Mouse (Mus musculus) intestine, embryonic 16.5 days (tissue): Measurements from ENCODE around the gene Nxf1. TPM values are rescaled to one million over a fixed set of nuclear protein-coding genes. Genes with fewer than 3 reads are reported as not detected.

Experiments
- ATAC-seq: fragments of 200-750 bp; cut with Nextera tagmentation; 2 replicates; pipeline ENCODE4 v1.8.0; 2017; ENCODE audit warnings: moderate TSS enrichment, moderate library complexity
- H3K27ac ChIP-seq: fragments of 300-500 bp; sonication (generic); 2 replicates; pipeline ENCODE4 v1.5.1; 2014; ENCODE audit warnings: mild to moderate bottlenecking, low read length
- H3K27me3 ChIP-seq: fragments of 300-500 bp; sonication (generic); replicated peaks from 2 replicates; pipeline ENCODE4 v1.6.1; 2014; ENCODE audit warnings: low read length, control low read depth, mixed read lengths; ENCODE audit not compliant: control insufficient read depth, insufficient read depth
- H3K36me3 ChIP-seq: fragments of 300-500 bp; sonication (generic); 2 replicates; pipeline ENCODE4 v1.6.1; 2014; ENCODE audit warnings: low read length, control low read depth; ENCODE audit not compliant: control insufficient read depth, insufficient read depth
- H3K4me1 ChIP-seq: fragments of 300-500 bp; sonication (generic); 2 replicates; pipeline ENCODE4 v1.6.1; 2014; ENCODE audit warnings: low read length, control low read depth, mixed read lengths; ENCODE audit not compliant: control insufficient read depth, insufficient read depth
- H3K4me2 ChIP-seq: fragments of 300-500 bp; sonication (generic); 2 replicates; pipeline ENCODE4 v1.6.1; 2014; ENCODE audit warnings: low read depth, low read length, control low read depth
- H3K4me3 ChIP-seq: fragments of 300-500 bp; sonication (generic); 2 replicates; pipeline ENCODE4 v1.5.1; 2014; ENCODE audit warnings: mild to moderate bottlenecking, low read length
- H3K9ac ChIP-seq: fragments of 300-500 bp; sonication (generic); 2 replicates; pipeline ENCODE4 v1.6.1; 2014; ENCODE audit warnings: low read depth, low read length
- H3K9me3 ChIP-seq: fragments of 300-500 bp; sonication (generic); 2 replicates; pipeline ENCODE4 v1.6.1; 2016; ENCODE audit warnings: low read length, control low read depth; ENCODE audit not compliant: control insufficient read depth
- WGBS: fragments of 180-500 bp; shearing (Covaris S2); extraction: QIAGEN DNeasy Blood & Tissue Kit; methylation state at CpG from one replicate; pipeline ENCODE4 v1.1.7; 2014; 5-methylcytosine and 5-hydroxymethylcytosine counted together
- polyA plus RNA-seq: library from polyadenylated mRNA; unstranded; fragments of >200 nt; fragmentation: Nextera tagmentation; extraction: Ambion mirVana; gene quantifications from 2 replicates; pipeline ENCODE4 v1.2.1, GENCODE M21; 2015

Nxf1 gene
- 133 and 137 TPM in 2 replicates for polyA plus RNA-seq

DNA sequence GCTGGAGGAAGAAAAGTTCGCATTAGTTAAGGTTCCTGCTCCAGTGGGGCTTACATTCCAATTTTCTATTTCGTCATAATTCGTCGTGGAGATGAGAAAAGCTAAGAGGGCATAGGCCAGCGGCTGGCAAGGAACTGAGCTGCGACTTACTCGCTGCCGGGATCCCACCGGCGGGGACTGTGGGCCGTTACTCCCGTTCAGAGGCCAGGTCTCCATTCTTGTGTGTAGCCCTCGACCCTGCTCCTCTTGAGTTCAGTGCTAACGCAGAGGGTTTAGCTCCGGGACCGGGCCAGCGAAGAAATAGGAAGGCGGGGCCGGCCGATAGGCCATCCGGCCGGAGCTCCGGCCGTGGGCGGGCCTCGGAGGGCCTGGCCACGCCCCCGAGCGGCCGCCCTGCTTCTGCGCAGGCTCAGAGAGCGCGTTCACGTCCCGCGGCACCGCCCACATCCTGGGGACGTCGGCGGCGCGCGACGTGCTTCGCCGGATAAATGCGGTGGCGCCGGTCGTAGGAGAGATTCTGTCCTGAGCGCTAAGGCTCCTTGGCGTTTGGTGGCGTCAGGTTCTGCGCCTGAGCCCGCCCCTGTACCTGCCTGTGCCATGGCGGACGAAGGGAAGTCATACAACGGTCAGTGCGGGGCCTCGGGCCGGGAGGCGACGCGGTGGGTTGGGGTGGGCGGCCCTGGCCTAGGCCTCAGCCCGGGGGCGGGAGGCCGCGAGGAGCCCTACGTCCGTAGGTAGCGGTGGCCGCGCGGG, at the start of gene Nxf1:
Gene Nxf1, plus strand, starts transcription at position 439 of the 753 bp plus-strand sequence.
- peaks cover 19% of the 10 kb centered on the region for H3K4me1 ChIP-seq
- H3K4me3 ChIP-seq = peak within 1 kb of the TSS; percentile 92
- peak within 1 kb of the TSS; percentile 78 for H3K4me2 ChIP-seq
- peak within 1 kb of the TSS; percentile 98 for H3K9ac ChIP-seq
- peak; percentile 95 for ATAC-seq
- peak within 1 kb of the TSS; percentile 92 for H3K27ac ChIP-seq
- under 1% methylated on average over 75 of the region's 75 CpGs for WGBS
- H3K9me3 ChIP-seq = no peaks in the 10 kb centered on the region
- 0 out of 2 replicates have a peak, but pooled peaks cover 8% of the 10 kb centered on the region for H3K36me3 ChIP-seq
- no peaks in the 10 kb centered on the region for H3K27me3 ChIP-seq

DNA sequence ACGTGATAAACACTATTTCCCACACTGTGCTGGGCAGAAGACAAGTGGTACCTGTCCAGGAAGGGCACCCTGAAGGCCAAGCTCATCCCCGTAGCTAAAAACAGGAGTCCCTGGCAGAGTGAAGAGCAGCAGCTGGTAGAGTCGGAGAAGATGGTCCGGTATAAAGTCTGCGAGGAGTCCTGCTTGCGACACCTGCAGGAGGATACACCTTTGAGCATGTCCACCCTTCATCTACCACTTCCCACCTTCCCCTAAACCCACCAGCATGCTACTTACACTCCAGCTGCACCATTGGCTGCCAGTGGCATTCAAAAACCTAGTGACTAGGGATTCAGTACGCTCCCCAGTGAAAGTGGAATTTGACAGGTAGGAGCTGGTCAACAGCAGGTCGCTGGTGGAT, 47.9 kb upstream of the Nxf1 start:
- WGBS = 90% methylated on average over 8 of the region's 8 CpGs
- no peak for ATAC-seq

DNA sequence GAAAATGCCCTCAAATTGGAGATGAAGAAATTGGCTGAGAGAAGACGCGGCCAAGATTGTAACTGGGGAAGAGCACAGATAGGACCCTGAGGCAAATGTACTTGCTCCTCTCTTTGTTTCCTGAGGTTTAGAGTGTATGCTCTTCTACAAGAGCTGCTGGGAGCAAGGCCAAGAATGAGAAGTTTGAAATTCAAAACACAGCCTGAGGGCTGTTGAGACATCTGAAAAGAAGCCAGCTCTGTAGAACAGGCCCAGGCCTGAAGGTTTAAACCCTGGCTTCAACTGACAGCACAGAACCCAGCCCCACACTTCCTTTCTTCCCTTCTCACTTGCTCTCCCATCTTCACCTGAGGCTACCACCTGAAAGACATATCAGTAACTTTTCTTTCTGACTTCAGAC, 46.8 kb upstream of the Nxf1 start:
- WGBS = 89% methylated on average over 2 of the region's 2 CpGs
- H3K27me3 ChIP-seq = no peaks in the 10 kb centered on the region
- H3K4me3 ChIP-seq = no peak overlapping the region
- H3K4me1 ChIP-seq = peaks cover 33% of the 10 kb centered on the region
- no peak for ATAC-seq
- H3K4me2 ChIP-seq = no peak overlapping the region
- H3K27ac ChIP-seq = peak overlapping the region; percentile 30; the same call in 1 of the 2 replicates
- H3K9ac ChIP-seq = peak overlapping the region; percentile 22; the same call in 1 of the 2 replicates
- peaks cover 30% of the 10 kb centered on the region; the same call in 1 of the 2 replicates for H3K36me3 ChIP-seq
- H3K9me3 ChIP-seq = no peaks in the 10 kb centered on the region

More for the DNA sequence above, 47.9 kb upstream of the Nxf1 start:
- Histone ChIP-seq H3K4me2 (no peak overlapping the region), H3K36me3 (peaks cover 30% of the 10 kb centered on the region; the same call in 1 of the 2 replicates), H3K9ac (no peak overlapping the region), H3K27me3 (no peaks in the 10 kb centered on the region), H3K4me3 (no peak overlapping the region), H3K27ac (0 out of 2 replicates have a peak overlapping the region, but pooled peaks have one; percentile 8), H3K9me3 (no peaks in the 10 kb centered on the region), H3K4me1 (peaks cover 29% of the 10 kb centered on the region)

DNA sequence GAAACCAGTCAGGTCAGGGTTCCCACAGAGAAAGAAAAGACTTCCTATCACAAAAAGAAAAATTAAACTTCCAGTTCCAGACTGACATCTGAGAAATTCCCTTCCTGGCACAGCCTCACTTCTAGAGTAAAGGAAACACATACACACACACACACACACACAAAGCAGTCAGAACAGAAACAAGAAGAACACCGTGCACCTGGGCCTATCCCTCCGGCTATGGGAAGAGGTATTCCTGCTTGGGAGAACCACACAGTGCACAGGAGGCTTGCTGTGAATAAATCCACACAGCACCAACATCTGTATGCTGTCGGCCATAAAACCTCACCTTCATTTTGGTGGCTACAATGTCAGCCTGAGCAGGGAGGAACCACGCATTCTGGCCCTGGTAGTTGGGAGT, 45.4 kb upstream of the Nxf1 start:
- WGBS = 62% methylated on average over 4 of the region's 4 CpGs
- Histone ChIP-seq H3K4me3 (peak overlapping the region; percentile 91), H3K9me3 (no peaks in the 10 kb centered on the region), H3K4me1 (peaks cover 33% of the 10 kb centered on the region), H3K9ac (peak overlapping the region; percentile 95), H3K27ac (0 out of 2 replicates have a peak overlapping the region, but pooled peaks have one; percentile 28), H3K27me3 (no peaks in the 10 kb centered on the region), H3K36me3 (peaks cover 30% of the 10 kb centered on the region; the same call in 1 of the 2 replicates), H3K4me2 (peak overlapping the region; percentile 63)
- no peak for ATAC-seq

DNA sequence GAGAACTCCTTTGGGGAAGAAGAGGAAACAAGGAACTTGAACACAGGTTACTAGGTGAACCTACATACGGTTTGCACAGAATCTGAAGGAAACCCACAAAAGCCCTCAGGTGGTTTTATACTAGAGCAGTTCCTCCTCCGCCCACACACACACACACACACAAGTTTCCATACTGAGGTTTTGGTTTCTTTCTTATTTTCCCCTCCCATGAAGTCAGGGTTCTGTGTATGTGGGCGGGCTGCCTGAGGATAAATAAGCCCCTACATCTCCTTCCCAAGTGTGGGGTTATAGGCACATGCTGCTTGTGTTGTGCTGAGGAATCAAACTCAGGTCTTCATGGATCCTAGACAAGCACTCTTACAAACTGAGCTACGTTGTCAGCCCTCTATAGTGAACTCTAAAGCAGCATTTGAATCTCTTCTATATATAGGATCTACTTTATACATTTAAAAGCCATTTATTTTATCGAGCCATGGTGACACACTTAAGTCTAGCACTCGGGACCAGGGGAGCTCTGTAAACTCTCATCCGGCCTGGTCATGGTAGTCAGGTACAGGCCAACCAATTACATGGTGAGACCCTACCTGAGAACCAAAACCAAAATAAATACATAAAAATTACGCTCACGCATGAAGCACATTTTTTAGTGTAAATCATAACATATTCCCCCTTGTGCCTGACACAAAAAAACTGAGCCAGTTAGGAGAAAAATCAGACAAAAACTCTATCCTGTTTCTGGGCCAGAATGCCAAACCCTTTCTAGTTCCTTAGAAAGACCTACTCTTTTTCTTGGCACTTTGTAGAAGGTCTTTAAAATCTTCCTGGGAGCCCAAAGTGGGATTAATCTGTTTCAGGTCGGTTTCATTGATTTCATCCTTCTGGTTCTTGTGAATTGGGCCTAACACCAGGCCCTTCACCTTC, 44.7 kb upstream of the Nxf1 start:
- Histone ChIP-seq H3K9ac (peak overlapping the region; percentile 95), H3K36me3 (peaks cover 24% of the 10 kb centered on the region; the same call in 1 of the 2 replicates), H3K4me1 (peaks cover 33% of the 10 kb centered on the region), H3K27me3 (no peaks in the 10 kb centered on the region), H3K4me3 (peak overlapping the region; percentile 91), H3K4me2 (peak overlapping the region; percentile 63), H3K9me3 (no peaks in the 10 kb centered on the region), H3K27ac (peak overlapping the region; percentile 96)
- ATAC-seq = no peak
- 44% methylated on average over 10 of the region's 10 CpGs for WGBS

DNA sequence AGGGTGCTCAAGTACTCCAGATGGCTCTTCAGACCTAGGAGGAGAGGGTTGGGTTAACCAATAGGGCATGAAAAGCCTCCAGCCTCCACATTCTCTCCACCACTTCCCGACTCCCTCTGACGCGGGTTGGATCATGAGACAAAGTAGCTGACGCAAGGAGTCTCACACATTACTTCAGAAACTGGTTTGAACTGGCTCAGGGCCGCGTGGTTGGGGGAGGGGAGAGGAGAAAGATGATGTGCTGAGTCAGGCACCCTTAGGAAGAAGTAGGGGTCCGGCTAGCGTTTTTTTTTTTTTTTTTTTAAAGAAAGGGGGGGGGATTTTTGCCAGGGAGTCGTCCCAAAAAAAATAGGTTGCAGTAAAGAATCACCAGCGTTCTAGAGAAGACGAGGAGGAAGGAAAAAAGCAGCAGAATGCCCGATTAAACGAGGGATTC, 44.0 kb upstream of the Nxf1 start:
- peak overlapping the region; percentile 95 for H3K9ac ChIP-seq
- peak; percentile 49 for ATAC-seq
- under 1% methylated on average over 13 of the region's 13 CpGs for whole genome bisulfite sequencing
- H3K27me3 ChIP-seq = no peaks in the 10 kb centered on the region
- H3K4me2 ChIP-seq = peak overlapping the region; percentile 63
- H3K4me1 ChIP-seq = peaks cover 33% of the 10 kb centered on the region
- peaks cover 21% of the 10 kb centered on the region; the same call in 1 of the 2 replicates for H3K36me3 ChIP-seq
- peak overlapping the region; percentile 91 for H3K4me3 ChIP-seq
- peak overlapping the region; percentile 96 for H3K27ac ChIP-seq
- no peaks in the 10 kb centered on the region for H3K9me3 ChIP-seq

DNA sequence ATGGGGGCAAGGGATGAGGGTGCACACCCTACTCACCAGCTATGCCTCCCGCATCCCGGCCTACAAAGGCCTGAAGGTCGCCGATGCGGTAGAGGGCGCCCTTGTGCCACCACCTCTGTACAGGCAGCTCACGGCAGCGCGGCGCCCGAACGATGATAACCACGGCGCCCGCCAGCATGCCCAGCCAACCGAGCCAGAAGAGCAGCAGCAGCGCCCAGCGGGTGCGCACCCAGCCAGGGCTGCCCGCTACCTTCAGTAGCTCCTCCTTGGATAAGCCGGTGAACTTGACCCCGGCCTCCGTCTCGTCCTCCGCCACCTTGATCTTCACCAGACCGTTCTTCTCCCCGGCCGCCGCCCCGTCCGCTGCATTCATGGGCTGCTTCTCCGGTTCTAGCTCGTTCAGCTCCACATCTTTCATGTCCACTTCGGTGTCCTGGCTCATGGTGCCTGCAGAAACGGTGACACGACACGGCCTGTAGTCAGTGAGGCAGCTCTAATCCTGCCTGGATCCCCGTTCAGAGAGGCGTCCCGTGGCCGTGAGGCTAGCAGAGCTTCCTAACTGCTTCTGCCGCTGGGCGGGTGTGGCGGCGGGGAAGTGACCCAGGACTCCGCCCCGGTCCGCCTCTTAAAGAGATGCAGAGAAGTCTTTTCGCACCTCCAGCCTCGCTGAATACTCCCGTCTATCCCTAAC, 43.4 kb upstream of the Nxf1 start:
- under 1% methylated on average over 51 of the region's 51 CpGs for WGBS
- Histone ChIP-seq H3K9ac (peak overlapping the region; percentile 95), H3K4me3 (peak overlapping the region; percentile 91), H3K36me3 (peaks cover 16% of the 10 kb centered on the region; the same call in 1 of the 2 replicates), H3K27ac (peak overlapping the region; percentile 96), H3K27me3 (no peaks in the 10 kb centered on the region), H3K9me3 (no peaks in the 10 kb centered on the region), H3K4me1 (peaks cover 33% of the 10 kb centered on the region), H3K4me2 (peak overlapping the region; percentile 63)
- ATAC-seq = peak; percentile 90

DNA sequence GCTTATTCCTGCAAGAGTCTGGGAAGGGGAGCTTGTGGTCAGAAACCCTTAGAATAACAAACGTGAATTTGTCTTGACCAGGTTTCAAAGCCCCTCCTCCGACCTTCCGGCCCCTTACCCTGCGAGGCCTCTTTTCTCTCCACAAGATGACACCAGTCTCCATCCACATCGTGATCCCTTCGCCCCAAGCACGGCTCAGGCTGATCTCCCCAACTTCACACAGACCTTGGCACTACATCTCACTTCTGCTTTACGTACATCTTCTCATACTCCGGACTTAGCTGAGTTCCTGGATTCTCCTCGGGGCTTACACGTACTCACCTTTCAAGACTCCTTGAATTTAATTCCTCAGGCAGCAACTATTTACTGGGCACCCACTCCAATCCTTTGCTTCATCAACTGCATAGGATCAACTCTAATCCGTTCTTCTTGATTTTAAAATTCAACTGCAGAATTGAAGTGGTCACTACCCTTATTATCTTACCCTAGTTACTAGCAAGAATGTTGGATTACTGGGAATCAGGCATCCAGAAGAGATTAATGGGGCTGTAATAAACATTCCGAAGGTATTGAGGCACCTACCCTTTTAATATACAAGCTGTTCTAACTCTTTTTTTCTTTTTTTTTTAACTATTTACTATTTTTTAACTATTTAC, 42.7 kb upstream of the Nxf1 start:
- 7% methylated on average over 13 of the region's 13 CpGs for WGBS
- Histone ChIP-seq H3K4me3 (peak overlapping the region; percentile 91), H3K27ac (peak overlapping the region; percentile 96), H3K9me3 (no peaks in the 10 kb centered on the region), H3K9ac (peak overlapping the region; percentile 95), H3K36me3 (peaks cover 13% of the 10 kb centered on the region; the same call in 1 of the 2 replicates), H3K4me1 (peaks cover 33% of the 10 kb centered on the region), H3K27me3 (no peaks in the 10 kb centered on the region), H3K4me2 (peak overlapping the region; percentile 63)
- ATAC-seq = peak; percentile 24
